In genomic region chr13:15395694-15396093, GRCm38 (mm10) we compare ENCODE assay signal across 17 mouse cellular contexts.
DNase-seq lines count a peak whose midpoint lies in the region; ATAC-seq lines count a peak whose summit lies in the region.
"Had no signal": no experiment of that assay in that cellular context is flagged by ENCODE, and none has a peak within 500 bp of the region (broad histone marks: within the 10 kb centered on the region; RNA-seq: fewer than 3 reads in every experiment).

No protein-coding gene starts in this region.

- no peak for DNase-seq in embryonic facial prominence, embryonic 14.5 days (ENCODE audit: low spot score)
- no peak for DNase-seq in hindbrain, embryonic 10.5 days (ENCODE audit: low spot score)
- DNase-seq in kidney, postnatal 4 days: no peak
- DNase-seq in testis, postnatal 14 days (ENCODE audit: low spot score): no peak
- no peak for DNase-seq in right cerebral cortex, adult 18-20 months
- DNase-seq: cerebellum, adult 11-12 months; heart, adult 18-20 months; heart, postnatal 10 days; kidney, postnatal 25 days; liver, postnatal 0 days; lung, postnatal 4 days had no signal

- 0 out of 2 replicates have a peak overlapping the region, but pooled peaks have one; percentile 1 for H3K4me2 ChIP-seq in embryonic facial prominence, embryonic 14.5 days (ENCODE audit: low read depth, low read length)
- H3K4me2 ChIP-seq in limb, embryonic 13.5 days (replicated peaks): peak overlapping the region; percentile 39; the same call in 1 of the 2 replicates
- no peak overlapping the region for H3K4me2 ChIP-seq in neural tube, embryonic 14.5 days (ENCODE audit: low read depth, low read length)

- no peak overlapping the region for H3K9ac ChIP-seq in embryonic facial prominence, embryonic 14.5 days (ENCODE audit: low read depth, low read length)
- H3K9ac ChIP-seq in limb, embryonic 13.5 days: no peak overlapping the region
- no peak overlapping the region for H3K9ac ChIP-seq in neural tube, embryonic 14.5 days (replicated peaks; ENCODE audit: low read depth, low read length)
- H3K9ac ChIP-seq: liver, postnatal 0 days had no signal

- 20% methylated on average over 7 of the region's 7 CpGs for WGBS in embryonic facial prominence, embryonic 14.5 days
- WGBS in hindbrain, embryonic 10.5 days: 17% methylated on average over 7 of the region's 7 CpGs
- WGBS in limb, embryonic 13.5 days: 22% methylated on average over 7 of the region's 7 CpGs
- WGBS in neural tube, embryonic 14.5 days: 26% methylated on average over 7 of the region's 7 CpGs

- H3K9me3 ChIP-seq in embryonic facial prominence, embryonic 14.5 days (ENCODE audit: control insufficient read depth, low read length): no peaks in the 10 kb centered on the region
- H3K9me3 ChIP-seq in hindbrain, embryonic 10.5 days: no peaks in the 10 kb centered on the region
- no peaks in the 10 kb centered on the region for H3K9me3 ChIP-seq in limb, embryonic 13.5 days
- H3K9me3 ChIP-seq in neural tube, embryonic 14.5 days (ENCODE audit: control insufficient read depth, low read length): no peaks in the 10 kb centered on the region

- 0 out of 2 replicates have a peak, but pooled peaks cover 8% of the 10 kb centered on the region for H3K4me1 ChIP-seq in embryonic facial prominence, embryonic 14.5 days (ENCODE audit: control insufficient read depth, insufficient read depth, low read length)
- peaks cover 15% of the 10 kb centered on the region for H3K4me1 ChIP-seq in hindbrain, embryonic 10.5 days (replicated peaks)
- peaks cover 9% of the 10 kb centered on the region for H3K4me1 ChIP-seq in limb, embryonic 13.5 days
- no peaks in the 10 kb centered on the region for H3K4me1 ChIP-seq in neural tube, embryonic 14.5 days (ENCODE audit: control insufficient read depth, insufficient read depth, low read length)

- no peak overlapping the region for H3K27ac ChIP-seq in embryonic facial prominence, embryonic 14.5 days (replicated peaks; ENCODE audit: low read depth, low read length)
- no peak overlapping the region for H3K27ac ChIP-seq in hindbrain, embryonic 10.5 days
- H3K27ac ChIP-seq in limb, embryonic 13.5 days: no peak overlapping the region
- H3K27ac ChIP-seq in neural tube, embryonic 14.5 days (ENCODE audit: low read depth, low read length): no peak overlapping the region

- ATAC-seq in embryonic facial prominence, embryonic 14.5 days (ENCODE audit: low read depth): 0 out of 2 replicates have a peak, but pooled peaks have one; percentile 47
- no peak for ATAC-seq in limb, embryonic 13.5 days (ENCODE audit: low FRiP score, low read depth)
- ATAC-seq in neural tube, embryonic 14.5 days (ENCODE audit: low read depth): peak; percentile 65
- ATAC-seq: activated CD4-positive, CD25-positive, alpha-beta regulatory T cell, adult 4 months; CD4-positive, CD25-positive, alpha-beta regulatory T cell, adult 4 months; intestine, postnatal 0 days; liver, postnatal 0 days had no signal

- H3K4me3 ChIP-seq in embryonic facial prominence, embryonic 14.5 days (ENCODE audit: low read depth, low read length): no peak overlapping the region
- H3K4me3 ChIP-seq in hindbrain, embryonic 10.5 days: 0 out of 2 replicates have a peak overlapping the region, but pooled peaks have one; percentile 12
- H3K4me3 ChIP-seq in limb, embryonic 13.5 days: no peak overlapping the region
- H3K4me3 ChIP-seq in neural tube, embryonic 14.5 days (ENCODE audit: low read depth, low read length): no peak overlapping the region
- H3K4me3 ChIP-seq: myocyte had no signal

- no peaks in the 10 kb centered on the region for H3K27me3 ChIP-seq in embryonic facial prominence, embryonic 14.5 days (replicated peaks; ENCODE audit: control insufficient read depth, insufficient read depth, low read length)
- no peaks in the 10 kb centered on the region for H3K27me3 ChIP-seq in hindbrain, embryonic 10.5 days (ENCODE audit: insufficient read depth, poor library complexity, severe bottlenecking)
- no peaks in the 10 kb centered on the region for H3K27me3 ChIP-seq in limb, embryonic 13.5 days
- H3K27me3 ChIP-seq in neural tube, embryonic 14.5 days (ENCODE audit: control insufficient read depth, insufficient read depth, low read length): no peaks in the 10 kb centered on the region

- H3K36me3 ChIP-seq in embryonic facial prominence, embryonic 14.5 days (ENCODE audit: control insufficient read depth, insufficient read depth, low read length): no peaks in the 10 kb centered on the region
- H3K36me3 ChIP-seq in hindbrain, embryonic 10.5 days: no peaks in the 10 kb centered on the region
- H3K36me3 ChIP-seq in limb, embryonic 13.5 days: no peaks in the 10 kb centered on the region
- no peaks in the 10 kb centered on the region for H3K36me3 ChIP-seq in neural tube, embryonic 14.5 days (ENCODE audit: control insufficient read depth, insufficient read depth, low read length)
